Mouse (Mus musculus) mouse embryonic stem cell (cell line): Measurements from ENCODE around the gene Rab43.
"Not testable (repeated sequence)": the region's sequence is repeated elsewhere in the genome, so short reads cannot be mapped to it uniquely, and the experiment has no call there.

Experiments
- in situ Hi-C, 2 experiments: fragments of 300-500 bp; cut with MboI; formaldehyde crosslinking; loops; 1 replicate in 1 of 2; 3 replicates in 1 of 2; pipeline ENCODE4 v1.14.3; 2019 to 2020; ENCODE audit warnings: low sequenced_read_pairs in 2 of 2, low pct_unique_long_range_greater_than_20kb in 1 of 2, mixed read lengths in 1 of 2; ENCODE audit not compliant: unreplicated experiment in 1 of 2

Rab43 gene

DNA sequence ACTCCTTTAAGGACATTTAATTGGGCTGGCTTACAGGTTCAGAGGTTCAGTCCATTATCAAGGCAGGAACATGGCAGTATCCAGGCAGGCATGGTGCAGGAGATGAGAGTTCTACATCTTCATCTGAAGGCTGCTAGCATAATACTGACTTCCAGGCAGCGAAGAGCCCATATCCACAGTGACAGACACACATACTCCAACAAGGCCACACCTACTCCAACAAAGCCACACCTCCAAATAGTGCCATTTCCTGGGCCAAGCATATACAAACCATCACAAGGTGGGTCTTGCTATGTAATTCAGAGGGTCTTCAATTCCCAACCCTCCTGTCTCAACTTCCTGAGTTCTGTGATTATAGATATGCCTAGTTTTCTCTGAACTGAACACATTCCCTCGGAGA is 47.7 kb downstream of the Rab43 start:
- in situ Hi-C loops: not testable (repeated sequence)

DNA sequence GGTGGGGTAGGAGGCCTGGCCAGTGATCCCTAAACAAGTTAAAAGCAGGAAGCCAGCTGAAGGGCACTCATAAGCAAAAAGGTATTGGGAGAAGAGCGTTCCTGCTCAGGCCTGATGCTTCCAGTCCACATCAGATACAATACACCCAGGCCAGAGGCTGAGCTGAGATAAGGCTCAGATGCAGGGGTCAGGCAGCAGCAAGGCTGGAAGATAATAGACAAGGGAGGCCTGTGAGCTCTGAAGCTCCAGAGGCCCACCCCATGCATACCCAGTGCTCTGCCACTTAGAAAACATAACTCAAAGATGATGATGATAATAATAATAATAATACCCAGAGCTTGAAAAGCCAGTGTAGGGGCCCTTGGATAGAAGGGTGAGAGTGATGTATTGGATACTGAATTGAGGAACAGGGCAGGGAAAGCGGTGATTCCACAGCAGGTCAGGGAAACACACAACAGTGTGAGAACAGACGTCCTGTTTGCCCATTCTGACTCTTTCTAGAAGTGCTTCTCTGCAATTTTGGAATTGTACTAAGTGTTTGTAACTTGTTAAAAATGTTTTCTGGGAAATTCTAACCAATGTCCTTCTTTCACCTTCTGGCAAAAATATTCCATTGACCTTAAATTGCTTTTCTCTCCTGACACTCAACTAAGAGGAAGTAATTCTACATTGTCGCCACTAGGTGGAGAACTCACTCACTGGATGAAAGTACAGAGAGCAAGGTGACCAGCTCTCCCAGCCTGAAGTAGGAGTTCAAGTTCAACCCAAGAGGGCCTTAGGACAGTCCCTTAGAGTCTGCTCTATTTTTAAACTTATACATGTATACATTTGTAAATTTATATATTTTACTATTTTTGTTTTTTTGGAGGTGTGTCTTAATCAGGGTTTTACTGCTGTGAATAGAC is 48.3 kb downstream of the Rab43 start:
- in situ Hi-C loops: no loop called here

- in situ Hi-C loops: no loop called here
Observed at GRCm38 (mm10) chr6:87762161-87762560, 49.8 kb downstream of the Rab43 start.

- in situ Hi-C loops: no loop called here
Observed at GRCm38 (mm10) chr6:87759850-87760249, 52.1 kb downstream of the Rab43 start.

DNA sequence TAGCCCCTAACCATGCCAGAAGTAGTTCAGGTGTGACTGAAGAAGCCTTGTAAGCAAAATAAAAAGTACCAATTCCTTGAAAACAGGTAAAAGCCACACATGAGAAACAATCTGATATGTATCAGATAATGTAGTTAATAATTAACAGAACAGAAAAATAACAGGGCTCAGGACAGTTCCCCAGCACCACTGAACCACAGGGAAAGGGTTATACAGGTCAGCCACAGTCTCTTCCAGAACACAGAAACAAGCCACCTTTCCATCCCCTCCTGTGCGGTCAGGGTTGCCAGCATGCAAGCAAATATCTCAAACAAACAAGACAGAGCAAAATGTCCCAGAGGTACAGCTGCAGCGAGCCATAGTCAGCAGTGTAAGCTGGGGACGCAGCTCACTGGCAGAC is 52.6 kb downstream of the Rab43 start:
- in situ Hi-C loops: no loop called here

DNA sequence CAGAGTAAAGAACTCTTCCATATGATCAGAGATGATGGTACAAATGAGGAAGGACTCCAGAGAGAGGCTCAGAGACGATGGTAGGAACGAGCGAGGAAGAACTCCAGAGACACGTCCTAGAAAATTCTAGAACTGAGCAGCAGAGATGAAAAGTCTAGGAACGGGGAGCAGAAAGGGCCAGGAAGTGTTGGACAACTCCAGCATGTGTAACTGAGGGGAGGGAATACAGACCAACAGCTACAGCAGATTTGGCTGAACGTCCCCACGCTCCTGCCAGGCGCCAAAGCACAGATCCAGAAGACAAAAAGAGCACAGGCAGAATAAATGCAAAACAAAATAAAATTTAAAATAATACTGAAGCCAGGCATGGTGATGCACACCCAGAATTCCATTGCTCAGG is 55.1 kb downstream of the Rab43 start:
- in situ Hi-C loops: no loop called here

GRCm38 (mm10) chr6:87755196-87755595 is 56.8 kb downstream of the Rab43 start:
- in situ Hi-C loops: no loop called here

- in situ Hi-C loops: no loop called here
Observed at GRCm38 (mm10) chr6:87751574-87751973, 60.4 kb downstream of the Rab43 start.

GRCm38 (mm10) chr6:87750184-87750910 is 61.6 kb downstream of the Rab43 start:
- in situ Hi-C loops: no loop called here

DNA sequence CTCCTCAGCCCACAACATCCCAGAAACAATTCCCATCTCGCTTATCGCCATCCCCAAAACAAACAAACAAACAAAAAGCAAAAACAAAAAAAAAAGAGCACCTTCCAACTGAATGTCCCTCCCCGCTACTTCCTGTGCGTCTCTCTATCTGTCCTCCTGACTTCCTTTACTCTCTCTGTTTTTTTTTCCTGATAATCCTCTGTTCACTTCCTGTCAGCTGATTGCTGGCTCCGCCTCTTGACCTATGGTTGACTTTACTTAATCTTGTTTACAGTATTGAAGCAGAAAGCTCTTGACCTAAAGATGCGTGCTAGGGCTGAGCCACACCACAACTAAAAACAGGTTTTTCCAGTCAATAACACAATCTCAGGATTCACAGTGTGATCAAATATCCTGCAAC is 63.4 kb downstream of the Rab43 start:
- in situ Hi-C loops: no loop called here

GRCm38 (mm10) chr6:87748078-87748477 is 63.9 kb downstream of the Rab43 start:
- in situ Hi-C loops: no loop called here

DNA sequence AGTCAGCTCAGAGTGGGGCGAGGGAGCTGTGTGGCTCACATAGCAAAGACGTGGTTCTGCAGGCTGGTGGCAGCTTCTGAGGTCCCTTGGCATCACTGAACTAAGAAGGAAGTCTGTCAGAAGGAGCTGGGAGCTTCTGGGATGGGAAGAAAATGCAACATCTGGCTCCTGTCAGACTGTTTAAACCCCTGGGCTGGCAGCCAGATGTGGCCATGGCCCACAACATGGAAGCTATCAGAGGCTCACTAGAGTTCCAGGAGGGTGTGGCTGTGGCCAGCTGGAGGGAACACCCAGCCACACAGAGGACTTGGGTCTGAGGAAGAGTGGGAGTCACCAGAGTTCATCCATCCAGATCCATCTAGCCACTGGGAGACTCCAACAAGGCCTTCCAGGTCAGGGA is 65.1 kb downstream of the Rab43 start:
- in situ Hi-C loops: no loop called here

DNA sequence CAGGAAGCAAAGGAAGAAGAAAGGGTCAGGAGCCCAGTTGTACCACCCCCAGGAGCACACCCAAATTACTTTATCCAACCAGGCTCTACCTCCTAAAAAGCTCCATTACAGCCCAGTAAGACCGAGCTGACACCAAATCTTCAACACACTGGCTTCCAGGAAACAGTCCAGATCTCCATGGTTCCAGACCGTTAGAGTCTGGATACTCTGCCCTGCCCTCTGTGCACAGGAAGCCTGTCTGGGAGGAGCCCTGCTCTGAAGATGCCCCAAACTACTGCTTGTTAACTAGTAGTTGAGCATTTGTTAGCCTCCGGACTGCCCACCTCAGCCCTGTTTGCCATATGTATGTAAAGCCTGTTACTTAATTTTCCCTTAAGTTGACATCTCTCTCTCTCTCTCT is 65.9 kb downstream of the Rab43 start:
- in situ Hi-C loops: no loop called here

DNA sequence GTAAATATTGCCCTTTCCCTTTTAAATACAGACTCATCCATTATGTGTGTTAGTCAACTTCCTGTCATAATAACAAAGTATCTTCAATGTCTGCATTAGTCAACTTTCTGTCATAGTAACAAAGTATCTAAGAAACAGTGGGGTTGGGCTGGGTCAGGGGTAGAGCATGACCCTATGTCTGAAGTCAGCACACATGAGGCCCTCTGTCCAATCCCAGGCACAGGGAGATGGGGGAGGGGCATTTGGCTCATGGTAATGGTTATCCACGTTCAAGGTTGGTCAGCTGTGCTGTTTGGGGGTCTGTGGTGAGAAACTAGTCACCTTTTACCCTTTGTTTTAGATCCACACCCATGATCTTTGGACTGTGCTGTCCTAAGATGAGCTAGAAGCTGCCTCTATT is 66.7 kb downstream of the Rab43 start:
- in situ Hi-C loops: no loop called here

DNA sequence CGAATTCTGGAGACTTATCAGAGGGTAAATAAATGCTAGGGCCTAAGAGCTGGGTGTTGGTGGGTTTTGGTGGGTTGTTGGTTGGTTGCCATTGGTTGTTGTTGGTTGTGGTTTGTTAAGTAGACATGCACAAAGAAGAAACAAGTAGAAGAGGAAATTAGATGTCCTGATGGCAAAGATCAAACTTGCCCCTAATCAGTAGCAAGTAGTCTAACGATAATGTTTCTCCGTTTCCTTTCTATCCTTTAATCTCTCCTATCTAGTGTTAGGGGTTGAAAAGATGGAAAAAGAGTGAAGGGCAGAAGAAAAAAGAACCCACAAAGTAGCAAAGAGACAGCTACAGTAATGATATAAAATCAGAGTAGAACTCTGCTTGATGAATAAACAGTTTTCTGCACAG is 67.3 kb downstream of the Rab43 start:
- in situ Hi-C loops: no loop called here

DNA sequence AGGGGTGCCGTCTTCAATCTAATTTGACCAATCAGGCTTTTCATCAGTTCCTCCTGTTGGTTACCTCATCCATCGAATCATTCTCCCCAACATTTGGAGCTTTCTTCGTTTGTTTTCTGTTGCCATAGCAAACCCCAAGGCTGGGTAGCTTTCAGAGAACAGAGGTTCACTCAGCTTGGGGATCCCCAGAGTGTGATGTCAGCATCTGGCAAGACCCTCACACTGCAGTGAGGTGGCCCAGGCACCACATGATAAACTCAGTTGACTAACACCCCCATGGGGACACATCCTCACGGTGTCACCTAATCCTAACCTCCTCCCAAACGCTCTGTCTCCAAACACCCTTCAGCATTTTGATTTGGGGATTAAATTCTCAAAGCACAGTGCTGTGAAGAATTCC is 68.7 kb downstream of the Rab43 start:
- in situ Hi-C loops: no loop called here

DNA sequence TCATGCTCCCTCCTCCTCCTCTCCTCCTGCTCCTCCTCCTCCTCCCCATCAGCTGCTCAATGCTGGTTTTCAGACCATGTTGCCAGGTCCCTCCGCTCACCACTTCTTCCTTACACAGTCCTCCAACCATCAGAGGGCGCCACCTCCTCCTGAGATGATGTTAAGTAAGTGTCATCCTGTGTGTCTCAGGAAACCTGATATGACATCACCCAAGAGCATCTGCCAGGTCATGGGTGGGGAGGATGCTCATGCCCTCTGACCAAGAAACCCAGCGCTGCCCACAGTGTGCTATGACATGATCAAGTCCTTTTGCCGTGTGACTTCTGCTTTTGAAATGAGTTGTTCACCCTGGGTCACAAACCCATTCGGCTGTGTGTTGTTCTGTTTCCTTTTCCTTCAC is 69.2 kb downstream of the Rab43 start:
- in situ Hi-C loops: no loop called here

- in situ Hi-C loops: no loop called here
Observed at GRCm38 (mm10) chr6:87741978-87742377, 70.0 kb downstream of the Rab43 start.

DNA sequence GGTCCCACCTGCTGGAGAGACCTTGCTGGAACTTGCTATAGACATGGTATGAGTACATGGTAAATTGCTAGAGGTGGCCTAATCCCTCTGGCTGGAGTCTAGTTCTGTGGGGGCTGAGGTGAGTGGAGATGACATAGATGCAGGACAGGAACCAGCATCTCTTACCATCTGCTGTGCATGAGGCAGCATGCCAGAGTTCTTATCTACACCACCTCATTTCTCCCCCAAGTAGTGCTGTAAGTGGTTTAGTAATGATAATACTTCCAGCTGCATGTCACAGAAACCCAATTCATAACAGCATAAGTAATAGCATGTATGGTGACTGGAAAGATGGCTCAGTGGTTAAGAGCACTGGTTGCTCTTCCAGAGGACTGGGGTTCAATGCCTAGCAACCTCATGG is 71.5 kb downstream of the Rab43 start:
- in situ Hi-C loops: no loop called here

- in situ Hi-C loops: loop anchor here in 1 of 2 experiments (10.0 kb wide), 1 partner anchor 455 kb away; the partner anchor contains the start of gene Gata2
Observed at GRCm38 (mm10) chr6:87739898-87740297, 72.1 kb downstream of the Rab43 start.
